Mouse (Mus musculus) lung, postnatal 36 days (tissue): ENCODE results near the gene Slc25a26.
"Not testable (repeated sequence)": the region's sequence is repeated elsewhere in the genome, so short reads cannot be mapped to it uniquely, and the experiment has no call there.

Experiments
- DNase-seq: peaks from one replicate; pipeline ENCODE4 v3.0.0; 2022; ENCODE audit warnings: mixed read lengths

Slc25a26 gene

GRCm38 (mm10) chr6:94558603-94559002 is 58.5 kb downstream of the Slc25a26 start:
- DNase-seq, result not testable (repeated sequence)

- no peak for DNase-seq
These were observed 60.8 kb downstream of the Slc25a26 start for GRCm38 (mm10) chr6:94560896-94561295.

GRCm38 (mm10) chr6:94561346-94561745 is 61.2 kb downstream of the Slc25a26 start:
- DNase-seq, result no peak

- DNase-seq, result peak; percentile 44
These were observed 63.2 kb downstream of the Slc25a26 start for GRCm38 (mm10) chr6:94563203-94563940.

- DNase-seq, result no peak
These were observed 65.6 kb downstream of the Slc25a26 start for GRCm38 (mm10) chr6:94565766-94566165.

- DNase-seq, result peak; percentile 14
These were observed 67.9 kb downstream of the Slc25a26 start for GRCm38 (mm10) chr6:94568040-94568439.

- no peak for DNase-seq
These were observed 75.5 kb downstream of the Slc25a26 start for GRCm38 (mm10) chr6:94575526-94576166.

GRCm38 (mm10) chr6:94577991-94578390 is 77.9 kb downstream of the Slc25a26 start:
- DNase-seq, result no peak

- DNase-seq, result no peak
These were observed 81.9 kb downstream of the Slc25a26 start for GRCm38 (mm10) chr6:94582055-94582454.

GRCm38 (mm10) chr6:94584147-94584695 is 84.1 kb downstream of the Slc25a26 start:
- DNase-seq, result no peak

- DNase-seq, result no peak
These were observed 84.8 kb downstream of the Slc25a26 start for GRCm38 (mm10) chr6:94584976-94585375.

- DNase-seq, result no peak
These were observed 88.2 kb downstream of the Slc25a26 start for GRCm38 (mm10) chr6:94588365-94588764.

- no peak for DNase-seq
These were observed 92.1 kb downstream of the Slc25a26 start for GRCm38 (mm10) chr6:94592243-94592642.

GRCm38 (mm10) chr6:94592710-94593109 is 92.6 kb downstream of the Slc25a26 start:
- no peak for DNase-seq

GRCm38 (mm10) chr6:94594096-94594665 is 94.0 kb downstream of the Slc25a26 start:
- no peak for DNase-seq

GRCm38 (mm10) chr6:94594711-94595110 is 94.6 kb downstream of the Slc25a26 start:
- DNase-seq, result no peak

GRCm38 (mm10) chr6:94595206-94595605 is 95.1 kb downstream of the Slc25a26 start:
- no peak for DNase-seq

- no peak for DNase-seq
These were observed 96.1 kb downstream of the Slc25a26 start for GRCm38 (mm10) chr6:94596051-94596760.

GRCm38 (mm10) chr6:94596761-94597485 is 96.8 kb downstream of the Slc25a26 start:
- DNase-seq, result peak; percentile 41

- no peak for DNase-seq
These were observed 98.3 kb downstream of the Slc25a26 start for GRCm38 (mm10) chr6:94598421-94598820.

- DNase-seq, result no peak
These were observed 98.9 kb downstream of the Slc25a26 start for GRCm38 (mm10) chr6:94599016-94599415.

GRCm38 (mm10) chr6:94601101-94601500 is 101.0 kb downstream of the Slc25a26 start:
- peak; percentile 45 for DNase-seq
